Mouse (Mus musculus): ENCODE results near the gene Zfp791. TPM values are rescaled to one million over a fixed set of nuclear protein-coding genes. Genes with fewer than 3 reads are reported as not detected.

Zfp791 gene
- total and polyA plus RNA-seq, 2 experiments, result 0.38 to 2.8 TPM

DNA sequence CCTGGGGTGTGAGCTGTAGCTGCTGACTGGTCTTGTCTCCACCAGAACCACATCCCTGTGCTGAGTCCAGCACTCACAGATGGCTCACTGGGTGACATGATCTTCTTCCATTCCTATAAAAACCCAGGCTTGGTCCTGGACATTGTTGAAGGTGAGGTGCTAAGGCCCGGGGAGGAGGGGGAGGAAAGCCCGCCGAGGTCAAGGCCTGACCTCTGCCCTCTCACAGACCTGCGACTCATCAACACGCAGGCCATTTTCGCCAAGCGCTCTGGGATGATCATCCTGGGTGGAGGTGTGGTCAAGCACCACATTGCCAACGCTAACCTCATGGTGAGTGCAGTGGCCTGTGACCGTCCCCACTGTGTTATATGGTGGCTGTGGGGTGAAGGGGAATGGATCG is 48.7 kb downstream of the Zfp791 start:
- H3K9ac ChIP-seq (ENCODE audit: low read depth, low read length), result no peak overlapping the region
- TF ChIP-seq CTCF (IDR thresholded peaks at IDR 0.05; ENCODE audit: low read depth, low read length) (no peak), POLR2A (IDR thresholded peaks at IDR 0.05; ENCODE audit: extremely low read depth, insufficient read depth, low read length) (no peak)
- H3K27ac ChIP-seq (replicated peaks; ENCODE audit: insufficient read depth, low read depth, low read length), result no peak overlapping the region
- H3K79me2 ChIP-seq (ENCODE audit: control insufficient read depth, insufficient read depth, low read length), result peaks cover 9% of the 10 kb centered on the region; the same call in 1 of the 2 replicates
- H3K27me3 ChIP-seq (ENCODE audit: control insufficient read depth, insufficient read depth, low read length), result no peaks in the 10 kb centered on the region
- peaks cover 7% of the 10 kb centered on the region for H3K4me1 ChIP-seq (ENCODE audit: control insufficient read depth, insufficient read depth, low read length)
- no peak for DNase-seq (ENCODE audit: extremely low read depth, low read depth, low spot score)
- 67% methylated on average over 10 of the region's 10 CpGs for WGBS
- H3K36me3 ChIP-seq (ENCODE audit: control insufficient read depth, insufficient read depth, low read length), result peaks cover 2% of the 10 kb centered on the region; the same call in 1 of the 2 replicates
- H3K4me3 ChIP-seq (ENCODE audit: insufficient read depth, low read depth, low read length), result no peak overlapping the region

DNA sequence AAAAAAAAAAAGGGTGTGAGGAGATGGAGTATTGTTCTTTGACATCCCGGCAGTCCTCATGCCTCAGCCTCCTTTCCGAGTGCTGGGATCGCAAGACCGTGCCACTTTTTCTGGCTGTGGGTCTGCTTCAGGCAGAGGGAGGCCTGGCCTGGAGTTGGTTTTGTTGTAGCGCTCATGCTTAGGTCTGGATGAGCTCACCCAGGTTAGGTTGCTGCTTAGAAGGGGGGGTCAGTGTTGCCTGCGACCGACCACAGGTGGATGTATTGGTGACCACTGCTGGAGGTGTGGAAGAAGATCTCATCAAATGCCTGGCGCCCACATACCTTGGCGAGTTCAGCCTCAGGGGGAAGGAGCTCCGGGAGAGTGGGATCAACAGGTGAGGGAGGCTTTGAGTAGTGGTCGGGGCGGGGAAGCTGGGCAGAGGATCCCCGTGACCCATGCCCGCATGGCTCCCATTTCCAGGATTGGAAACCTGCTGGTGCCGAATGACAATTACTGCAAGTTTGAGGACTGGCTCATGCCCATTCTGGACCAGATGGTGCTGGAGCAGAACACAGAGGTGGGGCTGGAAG is 49.8 kb downstream of the Zfp791 start:
- DNase-seq (ENCODE audit: extremely low read depth, low read depth, low spot score), result no peak
- no peak overlapping the region for H3K4me3 ChIP-seq (ENCODE audit: insufficient read depth, low read depth, low read length)
- H3K27ac ChIP-seq (replicated peaks; ENCODE audit: insufficient read depth, low read depth, low read length), result no peak overlapping the region

DNA sequence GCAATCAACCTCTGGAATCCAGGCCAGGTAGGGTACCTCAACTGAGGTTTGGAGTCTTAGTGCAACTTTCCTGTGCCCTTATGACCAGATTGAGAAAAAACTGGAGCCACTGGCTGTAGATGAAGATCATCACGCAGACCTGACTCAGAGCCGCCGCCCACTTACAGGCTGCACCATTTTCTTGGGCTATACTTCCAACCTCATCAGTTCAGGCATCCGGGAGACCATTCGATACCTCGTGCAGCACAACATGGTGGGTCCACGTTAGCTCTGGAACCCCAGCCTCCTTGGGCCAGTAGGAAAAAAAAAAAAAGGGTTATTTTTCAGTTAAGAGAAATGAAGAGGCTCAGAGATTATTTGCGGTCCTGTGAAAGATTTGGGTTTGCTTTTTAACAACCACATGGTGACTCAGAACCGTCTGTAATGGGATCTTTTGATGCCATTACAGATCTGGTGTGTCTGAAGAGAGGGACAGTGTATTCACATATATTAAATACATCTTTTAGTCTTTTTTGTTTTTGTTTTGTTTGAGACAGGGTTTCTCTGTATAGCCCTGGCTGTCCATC is 50.4 kb downstream of the Zfp791 start:
- peak overlapping the region; percentile 97 for H3K4me3 ChIP-seq (ENCODE audit: insufficient read depth, low read depth, low read length)
- peaks cover 9% of the 10 kb centered on the region; the same call in 1 of the 2 replicates for H3K79me2 ChIP-seq (ENCODE audit: control insufficient read depth, insufficient read depth, low read length)
- peaks cover 5% of the 10 kb centered on the region for H3K4me1 ChIP-seq (ENCODE audit: control insufficient read depth, insufficient read depth, low read length)
- H3K27me3 ChIP-seq (ENCODE audit: control insufficient read depth, insufficient read depth, low read length), result no peaks in the 10 kb centered on the region
- peaks cover 2% of the 10 kb centered on the region; the same call in 1 of the 2 replicates for H3K36me3 ChIP-seq (ENCODE audit: control insufficient read depth, insufficient read depth, low read length)
- no peak for DNase-seq (ENCODE audit: extremely low read depth, low read depth, low spot score)
- 29% methylated on average over 9 of the region's 9 CpGs for WGBS
- peak overlapping the region; percentile 60 for H3K9ac ChIP-seq (ENCODE audit: low read depth, low read length)
- peak overlapping the region; percentile 51 for H3K27ac ChIP-seq (replicated peaks; ENCODE audit: insufficient read depth, low read depth, low read length)
- TF ChIP-seq CTCF (IDR thresholded peaks at IDR 0.05; ENCODE audit: low read depth, low read length) (no peak), POLR2A (IDR thresholded peaks at IDR 0.05; ENCODE audit: extremely low read depth, insufficient read depth, low read length) (no peak)

More for the DNA sequence above, 49.8 kb downstream of the Zfp791 start:
- Histone ChIP-seq H3K79me2 (ENCODE audit: control insufficient read depth, insufficient read depth, low read length) (peaks cover 9% of the 10 kb centered on the region; the same call in 1 of the 2 replicates), H3K9ac (ENCODE audit: low read depth, low read length) (no peak overlapping the region), H3K36me3 (ENCODE audit: control insufficient read depth, insufficient read depth, low read length) (peaks cover 2% of the 10 kb centered on the region; the same call in 1 of the 2 replicates), H3K4me1 (ENCODE audit: control insufficient read depth, insufficient read depth, low read length) (peaks cover 5% of the 10 kb centered on the region), H3K27me3 (ENCODE audit: control insufficient read depth, insufficient read depth, low read length) (no peaks in the 10 kb centered on the region)
- TF ChIP-seq CTCF (IDR thresholded peaks at IDR 0.05; ENCODE audit: low read depth, low read length) (no peak), POLR2A (IDR thresholded peaks at IDR 0.05; ENCODE audit: extremely low read depth, insufficient read depth, low read length) (no peak)
- WGBS, result 93% methylated on average over 15 of the region's 15 CpGs

- Histone ChIP-seq H3K9ac (ENCODE audit: low read depth, low read length) (peak within 1 kb of the TSS; percentile 98), H3K4me1 (ENCODE audit: control insufficient read depth, insufficient read depth, low read length) (peaks cover 5% of the 10 kb centered on the region), H3K27me3 (ENCODE audit: control insufficient read depth, insufficient read depth, low read length) (no peaks in the 10 kb centered on the region), H3K4me3 (ENCODE audit: insufficient read depth, low read depth, low read length) (peak within 1 kb of the TSS; percentile 97), H3K27ac (replicated peaks; ENCODE audit: insufficient read depth, low read depth, low read length) (peak within 1 kb of the TSS; percentile 99), H3K79me2 (ENCODE audit: control insufficient read depth, insufficient read depth, low read length) (peaks cover 9% of the 10 kb centered on the region; the same call in 1 of the 2 replicates), H3K36me3 (ENCODE audit: control insufficient read depth, insufficient read depth, low read length) (peaks cover under 1% of the 10 kb centered on the region; the same call in 1 of the 2 replicates)
- WGBS, result 1% methylated on average over 67 of the region's 68 CpGs
- TF ChIP-seq CTCF (IDR thresholded peaks at IDR 0.05; ENCODE audit: low read depth, low read length) (no peak), POLR2A (IDR thresholded peaks at IDR 0.05; ENCODE audit: extremely low read depth, insufficient read depth, low read length) (peak; percentile 77; the same call in 1 of the 2 replicates)
- peak; percentile 83 for DNase-seq (ENCODE audit: extremely low read depth, low read depth, low spot score)
Measured at GRCm38 (mm10) chr8:85071514-85072281, 51.2 kb downstream of the Zfp791 start, which contains the start of gene Dhps. Dhps (plus strand) TSS chr8:85071757.

GRCm38 (mm10) chr8:85071041-85071440 is 51.9 kb downstream of the Zfp791 start:
- peak; percentile 96 for DNase-seq (ENCODE audit: extremely low read depth, low read depth, low spot score)
- H3K27ac ChIP-seq (replicated peaks; ENCODE audit: insufficient read depth, low read depth, low read length), result peak overlapping the region; percentile 99
- 27% methylated on average over 5 of the region's 5 CpGs for WGBS
- peaks cover 9% of the 10 kb centered on the region; the same call in 1 of the 2 replicates for H3K79me2 ChIP-seq (ENCODE audit: control insufficient read depth, insufficient read depth, low read length)
- TF ChIP-seq CTCF (IDR thresholded peaks at IDR 0.05; ENCODE audit: low read depth, low read length) (no peak), POLR2A (IDR thresholded peaks at IDR 0.05; ENCODE audit: extremely low read depth, insufficient read depth, low read length) (0 out of 2 replicates have a peak, but pooled peaks have one; percentile 5)
- H3K4me3 ChIP-seq (ENCODE audit: insufficient read depth, low read depth, low read length), result peak overlapping the region; percentile 97; the same call in 1 of the 2 replicates
- H3K36me3 ChIP-seq (ENCODE audit: control insufficient read depth, insufficient read depth, low read length), result no peaks in the 10 kb centered on the region; the same call in 1 of the 2 replicates
- H3K4me1 ChIP-seq (ENCODE audit: control insufficient read depth, insufficient read depth, low read length), result peaks cover 7% of the 10 kb centered on the region
- H3K27me3 ChIP-seq (ENCODE audit: control insufficient read depth, insufficient read depth, low read length), result no peaks in the 10 kb centered on the region
- no peak overlapping the region; the same call in 1 of the 2 replicates for H3K9ac ChIP-seq (ENCODE audit: low read depth, low read length)

All from liver, adult 2 months (tissue).